Mouse (Mus musculus): Measurements from ENCODE around the gene Ergic1. TPM values are rescaled to one million over a fixed set of nuclear protein-coding genes. Genes with fewer than 3 reads are reported as not detected.

The Ergic1 gene
- total and polyA plus RNA-seq, 3 experiments = 22.1 to 92.7 (median 37.1) TPM

DNA sequence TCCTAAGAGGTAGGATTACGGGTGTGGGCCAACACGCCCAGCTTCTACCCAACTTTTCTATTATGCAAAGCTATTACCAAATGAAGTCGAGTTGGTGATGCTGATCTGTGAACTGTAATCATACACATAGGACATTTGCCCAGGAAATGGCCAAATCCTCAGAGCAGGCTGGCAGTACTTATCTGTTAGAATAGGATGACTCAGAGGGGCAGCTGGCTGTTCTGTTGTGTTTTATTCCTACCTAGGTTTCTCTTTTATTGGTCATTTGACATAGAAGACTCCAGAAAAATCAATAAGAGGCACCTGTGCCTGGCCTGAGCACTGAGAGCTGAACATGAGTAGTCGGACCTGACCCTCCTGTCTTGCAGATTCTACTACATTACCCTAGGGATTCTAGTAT lies 141.3 kb downstream of the Ergic1 start:
- ATAC-seq (ENCODE audit: extremely low read depth, insufficient number of reproducible peaks, low FRiP score, poor library complexity, severe bottlenecking) (no peak), DNase-seq (ENCODE audit: low spot score) (no peak)
- Histone ChIP-seq H3K4me1 (ENCODE audit: insufficient read depth, low read depth, low read length) (peaks cover 33% of the 10 kb centered on the region), H3K4me3 (ENCODE audit: low read depth, low read length) (no peak overlapping the region), H3K36me3 (replicated peaks) (peaks cover 53% of the 10 kb centered on the region), H3K27me3 (ENCODE audit: insufficient read depth, low read length) (no peaks in the 10 kb centered on the region), H3K9me3 (replicated peaks) (peaks cover 3% of the 10 kb centered on the region)
- TF ChIP-seq TAL1 (conservative IDR thresholded peaks at IDR 0.05; ENCODE audit: low read depth, low read length) (no peak), GATA2 (IDR thresholded peaks at IDR 0.05; ENCODE audit: borderline replicate concordance, low read depth, low read length) (no peak), GATA1 (IDR thresholded peaks at IDR 0.05; ENCODE audit: borderline replicate concordance, low read length) (no peak), CTCF (IDR thresholded peaks at IDR 0.05; ENCODE audit: low read depth, low read length) (no peak), POLR2AphosphoS5 (IDR thresholded peaks at IDR 0.05; ENCODE audit: insufficient replicate concordance, low read depth, low read length) (no peak)

- no peak for ATAC-seq (ENCODE audit: extremely low read depth, insufficient number of reproducible peaks, low FRiP score, poor library complexity, severe bottlenecking)
- TF ChIP-seq CTCF (IDR thresholded peaks at IDR 0.05; ENCODE audit: low read depth, low read length) (no peak), TAL1 (conservative IDR thresholded peaks at IDR 0.05; ENCODE audit: low read depth, low read length) (no peak), GATA2 (IDR thresholded peaks at IDR 0.05; ENCODE audit: borderline replicate concordance, low read depth, low read length) (no peak), GATA1 (IDR thresholded peaks at IDR 0.05; ENCODE audit: borderline replicate concordance, low read length) (no peak), POLR2AphosphoS5 (IDR thresholded peaks at IDR 0.05; ENCODE audit: insufficient replicate concordance, low read depth, low read length) (no peak)
- Histone ChIP-seq H3K4me1 (ENCODE audit: insufficient read depth, low read depth, low read length) (peaks cover 42% of the 10 kb centered on the region), H3K27me3 (ENCODE audit: insufficient read depth, low read length) (no peaks in the 10 kb centered on the region), H3K9me3 (replicated peaks) (peaks cover 3% of the 10 kb centered on the region), H3K36me3 (replicated peaks) (peaks cover 43% of the 10 kb centered on the region), H3K4me3 (ENCODE audit: low read depth, low read length) (no peak overlapping the region)
- no peak for DNase-seq (ENCODE audit: low spot score)
Observed at GRCm38 (mm10) chr17:26703671-26704070, 142.4 kb downstream of the Ergic1 start.

GRCm38 (mm10) chr17:26705463-26706359 lies 144.4 kb downstream of the Ergic1 start:
- ATAC-seq (ENCODE audit: extremely low read depth, insufficient number of reproducible peaks, low FRiP score, poor library complexity, severe bottlenecking) = no peak
- no peak for DNase-seq (ENCODE audit: low spot score)
- H3K9me3 ChIP-seq (replicated peaks) = peaks cover 3% of the 10 kb centered on the region

More at GRCm38 (mm10) chr17:26705463-26706359, 144.4 kb downstream of the Ergic1 start:
- Histone ChIP-seq H3K4me1 (ENCODE audit: insufficient read depth, low read depth, low read length) (peaks cover 62% of the 10 kb centered on the region), H3K4me3 (ENCODE audit: low read depth, low read length) (no peak overlapping the region), H3K36me3 (replicated peaks) (peaks cover 23% of the 10 kb centered on the region), H3K27me3 (ENCODE audit: insufficient read depth, low read length) (no peaks in the 10 kb centered on the region)
- TF ChIP-seq CTCF (IDR thresholded peaks at IDR 0.05; ENCODE audit: low read depth, low read length) (no peak), GATA2 (IDR thresholded peaks at IDR 0.05; ENCODE audit: borderline replicate concordance, low read depth, low read length) (no peak), GATA1 (IDR thresholded peaks at IDR 0.05; ENCODE audit: borderline replicate concordance, low read length) (no peak), POLR2AphosphoS5 (IDR thresholded peaks at IDR 0.05; ENCODE audit: insufficient replicate concordance, low read depth, low read length) (no peak), TAL1 (conservative IDR thresholded peaks at IDR 0.05; ENCODE audit: low read depth, low read length) (no peak)

Other genes with a start within 250 kb of the Ergic1 start
- gene Neurl1b, start 146.7 kb upstream of the Ergic1 start, total RNA-seq (2014; fragmentation: Nextera tagmentation) = not detected in 2 replicates
- under 0.01 TPM in 2 replicates for gene Neurl1b, start 146.7 kb upstream of the Ergic1 start, total RNA-seq (2017)
- not detected in 2 replicates for gene Neurl1b, start 146.7 kb upstream of the Ergic1 start, polyA plus RNA-seq (2012)
- 41.8 and 43.0 TPM in 2 replicates for gene Dusp1, start 639 bp downstream of the Ergic1 start, total RNA-seq (2014; fragmentation: Nextera tagmentation)
- gene Dusp1, start 639 bp downstream of the Ergic1 start, total RNA-seq (2017) = 4.9 and 5.0 TPM in 2 replicates
- gene Dusp1, start 639 bp downstream of the Ergic1 start, polyA plus RNA-seq (2012) = 5.5 and 6.3 TPM in 2 replicates
- 115 and 117 TPM in 2 replicates for gene Atp6v0e, start 101.7 kb downstream of the Ergic1 start, total RNA-seq (2014; fragmentation: Nextera tagmentation)
- gene Atp6v0e, start 101.7 kb downstream of the Ergic1 start, total RNA-seq (2017) = 325 and 357 TPM in 2 replicates
- gene Atp6v0e, start 101.7 kb downstream of the Ergic1 start, polyA plus RNA-seq (2012) = 7.6 and 9.6 TPM in 2 replicates
- gene Crebrf, start 154.2 kb downstream of the Ergic1 start, total RNA-seq (2014; fragmentation: Nextera tagmentation) = 66.3 and 72.2 TPM in 2 replicates
- 49.4 and 51.3 TPM in 2 replicates for gene Crebrf, start 154.2 kb downstream of the Ergic1 start, total RNA-seq (2017)
- gene Crebrf, start 154.2 kb downstream of the Ergic1 start, polyA plus RNA-seq (2012) = 1.6 TPM in 2 replicates
- gene Bnip1, start 219.6 kb downstream of the Ergic1 start, total RNA-seq (2014; fragmentation: Nextera tagmentation) = 42.2 and 45.0 TPM in 2 replicates
- gene Bnip1, start 219.6 kb downstream of the Ergic1 start, total RNA-seq (2017) = 55.9 and 58.0 TPM in 2 replicates
- gene Bnip1, start 219.6 kb downstream of the Ergic1 start, polyA plus RNA-seq (2012) = 32.1 TPM in 2 replicates